ENCODE assay signal across 17 mouse cellular contexts in genomic region chr16:45798591-45798990, GRCm38 (mm10). TPM values are rescaled to one million over a fixed set of nuclear protein-coding genes. Genes with fewer than 3 reads are reported as not detected.
DNase-seq lines count a peak whose midpoint lies in the region; ATAC-seq lines count a peak whose summit lies in the region.
"Had no signal": no experiment of that assay in that cellular context is flagged by ENCODE, and none has a peak within 500 bp of the region (broad histone marks: within the 10 kb centered on the region; RNA-seq: fewer than 3 reads in every experiment).

No protein-coding gene starts in this region.

- H3K9me3 ChIP-seq in intestine, embryonic 16.5 days (ENCODE audit: control insufficient read depth, low read length) = no peaks in the 10 kb centered on the region
- H3K9me3 ChIP-seq: midbrain, embryonic 12.5 days had no signal

- H3K27me3 ChIP-seq in intestine, embryonic 16.5 days (replicated peaks; ENCODE audit: control insufficient read depth, insufficient read depth, low read length) = no peaks in the 10 kb centered on the region
- H3K27me3 ChIP-seq: midbrain, embryonic 12.5 days had no signal

- peak; percentile 54; the same call in 1 of the 2 replicates for ATAC-seq in intestine, embryonic 16.5 days
- no peak for ATAC-seq in megakaryocyte, adult 5-6 weeks (ENCODE audit: poor library complexity, severe bottlenecking)
- ATAC-seq: inflammation-experienced regulatory T-cells, adult 6 months had no signal

- 0 out of 2 replicates have a peak, but pooled peaks cover 4% of the 10 kb centered on the region for H3K4me1 ChIP-seq in intestine, embryonic 16.5 days (ENCODE audit: control insufficient read depth, insufficient read depth, low read length)

- DNase-seq in kidney, postnatal 14 days = peak; percentile 14
- DNase-seq in kidney, postnatal 4 days = no peak
- peak; percentile 34 for DNase-seq in urinary bladder, postnatal 14 days (ENCODE audit: low spot score)
- no peak for DNase-seq in urinary bladder, postnatal 36 days (ENCODE audit: low spot score in 2 of 2)
- no peak for DNase-seq in frontal cortex, postnatal 14 days (ENCODE audit: low spot score in 2 of 2)
- DNase-seq: adrenal gland, adult 2 months; cerebellum, adult 18-20 months; cerebellum, postnatal 36 days; liver; right cerebral cortex, postnatal 25 days; thymus, adult 18-20 months had no signal

- H3K36me3 ChIP-seq in intestine, embryonic 16.5 days (ENCODE audit: control insufficient read depth, insufficient read depth, low read length) = no peaks in the 10 kb centered on the region

- 75% methylated on average over 2 of the region's 2 CpGs for WGBS in intestine, embryonic 16.5 days

- H3K9ac ChIP-seq in intestine, embryonic 16.5 days (ENCODE audit: low read depth, low read length) = no peak overlapping the region
- H3K9ac ChIP-seq: forebrain, postnatal 0 days; midbrain, embryonic 12.5 days had no signal

- H3K4me2 ChIP-seq in intestine, embryonic 16.5 days (ENCODE audit: low read depth, low read length) = no peak overlapping the region
- H3K4me2 ChIP-seq: midbrain, embryonic 12.5 days had no signal

- no peak overlapping the region for H3K4me3 ChIP-seq in intestine, embryonic 16.5 days (ENCODE audit: low read length)
- H3K4me3 ChIP-seq: midbrain, embryonic 12.5 days had no signal

- no peak overlapping the region; the same call in 1 of the 2 replicates for H3K27ac ChIP-seq in intestine, embryonic 16.5 days (ENCODE audit: low read length)
- H3K27ac ChIP-seq: macrophage had no signal

RNA-seq across cellular contexts. Expression of gene Abhd10, which starts 55.8 kb away (rescaled TPM):
- 29.3 and 35.2 TPM in 2 replicates for polyA plus RNA-seq in intestine, embryonic 16.5 days (2015; fragmentation: Nextera tagmentation; extraction: Ambion mirVana)
- total RNA-seq in megakaryocyte, adult 5-6 weeks (2015) = 20.0 and 21.9 TPM in 2 replicates
- total RNA-seq in megakaryocyte, adult 5-6 weeks (2017) = 19.6 and 20.3 TPM in 2 replicates

Comparison
In these comparisons a context has a peak if more than half of its experiments do, and no peak if none do; other contexts are left out.
1. DNase-seq: peak in kidney, postnatal 14 days (single experiment) and urinary bladder, postnatal 14 days (single experiment); none in kidney, postnatal 4 days (0 of 2), urinary bladder, postnatal 36 days (0 of 2) and frontal cortex, postnatal 14 days (0 of 2).